Mouse (Mus musculus): ENCODE measurements around the gene Baz1b.
A peak's percentile ranks its signal among the peaks of the same experiment; 100 is the strongest.

- TF ChIP-seq CTCF (IDR thresholded peaks at IDR 0.05; ENCODE audit: low read depth) = peak; percentile 20; the same call in 1 of the 2 replicates
- no peak for TF ChIP-seq EP300 (IDR thresholded peaks at IDR 0.05; ENCODE audit: low read depth)
These were observed 21.1 kb downstream of the Baz1b start for GRCm38 (mm10) chr5:135208197-135208596.
